Mouse (Mus musculus) lung, postnatal 0 days (tissue): ENCODE data around the gene Oxsr1.

Experiments
- CTCF ChIP-seq: IDR thresholded peaks from 2 replicates; pipeline ENCODE4 v1.5.1; 2016; ENCODE audit warnings: antibody characterized with exemption, mild to moderate bottlenecking
- EP300 ChIP-seq: IDR thresholded peaks from 2 replicates; pipeline ENCODE4 v1.6.1; 2016; ENCODE audit warnings: antibody characterized with exemption, mild to moderate bottlenecking, control low read depth

DNA sequence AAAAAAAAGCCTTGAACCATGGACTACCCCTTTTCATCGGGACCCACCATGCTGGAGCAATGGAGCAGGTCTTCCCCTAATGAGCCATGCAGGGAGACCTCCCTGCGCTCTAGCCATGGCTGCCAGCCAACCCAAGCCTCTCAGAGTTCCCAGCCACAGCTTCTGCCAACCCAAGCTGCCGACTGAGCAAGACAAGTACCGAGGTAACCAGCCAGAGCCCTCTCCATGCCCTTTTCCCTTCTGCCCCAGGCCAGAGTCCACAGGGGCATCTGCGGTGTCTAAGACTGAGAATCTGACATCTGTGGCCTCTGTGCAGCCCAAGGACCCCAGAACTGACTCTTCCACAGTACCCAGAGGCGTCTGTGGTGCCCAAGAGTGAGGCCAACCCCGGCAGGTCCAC, 45.9 kb downstream of the Oxsr1 start:
- TF ChIP-seq CTCF: no peak
- TF ChIP-seq EP300: no peak
